Mouse (Mus musculus): ENCODE measurements around the gene Maip1. TPM values are rescaled to one million over a fixed set of nuclear protein-coding genes. Genes with fewer than 3 reads are reported as not detected.

The Maip1 gene
- polyA plus RNA-seq, 1 experiment from 2014 or later, result 19.4 TPM

DNA sequence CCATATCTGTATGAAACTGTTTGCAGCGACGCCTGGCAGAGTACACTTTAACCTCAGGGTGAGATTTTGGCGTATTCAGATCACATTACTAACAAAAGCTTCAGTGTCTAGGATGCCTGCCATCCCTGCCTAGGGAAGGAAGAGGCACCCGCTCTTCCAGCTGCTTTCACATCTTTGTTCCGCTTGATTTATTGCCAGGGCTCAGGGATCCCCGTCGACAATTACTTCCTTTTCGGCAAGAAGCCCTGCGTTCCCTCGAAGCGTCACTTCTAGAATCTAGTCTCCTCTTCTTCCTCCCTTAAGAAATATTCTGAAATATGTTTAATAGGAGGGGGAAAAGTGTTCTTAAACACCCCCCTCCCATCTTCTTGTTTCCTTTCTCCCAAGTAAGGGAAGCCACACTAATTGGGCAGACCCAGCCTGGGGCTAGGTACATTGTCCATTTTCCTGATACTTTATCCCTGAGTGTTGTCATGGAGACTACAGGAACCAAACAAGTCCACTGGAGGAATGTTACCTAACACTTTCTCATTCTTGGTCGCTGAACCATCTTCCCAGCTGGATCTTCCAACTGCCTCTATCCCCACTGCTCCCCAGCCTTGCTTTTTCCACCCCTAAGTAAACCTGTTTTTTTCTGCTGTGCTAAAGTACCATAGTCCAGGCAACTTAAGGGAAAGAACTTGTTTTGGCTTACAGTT lies 23.8 kb downstream of the Maip1 start:
- Histone ChIP-seq H3K4me1 (ENCODE audit: control insufficient read depth, insufficient read depth, low read length) (no peaks in the 10 kb centered on the region), H3K4me3 (ENCODE audit: low read depth, low read length) (no peak overlapping the region; the same call in 1 of the 2 replicates), H3K9ac (replicated peaks; ENCODE audit: low read length) (0 out of 2 replicates have a peak overlapping the region, but pooled peaks have one; percentile 19), H3K9me3 (replicated peaks; ENCODE audit: control insufficient read depth, low read length) (no peaks in the 10 kb centered on the region), H3K27ac (replicated peaks; ENCODE audit: low read depth, low read length) (no peak overlapping the region), H3K27me3 (ENCODE audit: control insufficient read depth, insufficient read depth, low read length) (no peaks in the 10 kb centered on the region), H3K36me3 (replicated peaks; ENCODE audit: control insufficient read depth, insufficient read depth, low read depth, low read length) (no peaks in the 10 kb centered on the region), H3K4me2 (ENCODE audit: low read depth, low read length) (0 out of 2 replicates have a peak overlapping the region, but pooled peaks have one; percentile 15)
- 0 out of 2 replicates have a peak, but pooled peaks have one; percentile 63 for ATAC-seq (replicated peaks; ENCODE audit: insufficient number of reproducible peaks, low FRiP score, low TSS enrichment, low read depth)
- peak; percentile 52 for DNase-seq (ENCODE audit: low spot score)
- 4% methylated on average over 12 of the region's 12 CpGs for WGBS

GRCm38 (mm10) chr1:57433141-57433540 lies 27.0 kb downstream of the Maip1 start:
- H3K4me3 ChIP-seq (ENCODE audit: low read depth, low read length), result no peak overlapping the region
- 91% methylated on average over 7 of the region's 7 CpGs for WGBS
- no peak overlapping the region for H3K9ac ChIP-seq (replicated peaks; ENCODE audit: low read length)
- H3K9me3 ChIP-seq (replicated peaks; ENCODE audit: control insufficient read depth, low read length), result no peaks in the 10 kb centered on the region
- no peaks in the 10 kb centered on the region for H3K36me3 ChIP-seq (replicated peaks; ENCODE audit: control insufficient read depth, insufficient read depth, low read depth, low read length)
- no peak overlapping the region for H3K4me2 ChIP-seq (ENCODE audit: low read depth, low read length)
- H3K4me1 ChIP-seq (ENCODE audit: control insufficient read depth, insufficient read depth, low read length), result no peaks in the 10 kb centered on the region
- DNase-seq (ENCODE audit: low spot score), result no peak
- no peak for ATAC-seq (replicated peaks; ENCODE audit: insufficient number of reproducible peaks, low FRiP score, low TSS enrichment, low read depth)
- H3K27me3 ChIP-seq (ENCODE audit: control insufficient read depth, insufficient read depth, low read length), result no peaks in the 10 kb centered on the region
- H3K27ac ChIP-seq (replicated peaks; ENCODE audit: low read depth, low read length), result no peak overlapping the region

- H3K4me3 ChIP-seq (ENCODE audit: low read depth, low read length), result no peak overlapping the region
- H3K27ac ChIP-seq (replicated peaks; ENCODE audit: low read depth, low read length), result no peak overlapping the region
- WGBS, result 57% methylated on average over 9 of the region's 9 CpGs
- H3K9ac ChIP-seq (replicated peaks; ENCODE audit: low read length), result no peak overlapping the region; the same call in 1 of the 2 replicates
- H3K4me1 ChIP-seq (ENCODE audit: control insufficient read depth, insufficient read depth, low read length), result 0 out of 2 replicates have a peak, but pooled peaks cover 3% of the 10 kb centered on the region
- no peak for ATAC-seq (replicated peaks; ENCODE audit: insufficient number of reproducible peaks, low FRiP score, low TSS enrichment, low read depth)
- H3K4me2 ChIP-seq (ENCODE audit: low read depth, low read length), result no peak overlapping the region
- no peaks in the 10 kb centered on the region for H3K27me3 ChIP-seq (ENCODE audit: control insufficient read depth, insufficient read depth, low read length)
- DNase-seq (ENCODE audit: low spot score), result peak; percentile 28
- H3K36me3 ChIP-seq (replicated peaks; ENCODE audit: control insufficient read depth, insufficient read depth, low read depth, low read length), result no peaks in the 10 kb centered on the region
- H3K9me3 ChIP-seq (replicated peaks; ENCODE audit: control insufficient read depth, low read length), result no peaks in the 10 kb centered on the region
Measured at GRCm38 (mm10) chr1:57436408-57436807, 30.3 kb downstream of the Maip1 start.

- H3K9me3 ChIP-seq (replicated peaks; ENCODE audit: control insufficient read depth, low read length), result no peaks in the 10 kb centered on the region
- H3K4me1 ChIP-seq (ENCODE audit: control insufficient read depth, insufficient read depth, low read length), result 0 out of 2 replicates have a peak, but pooled peaks cover 3% of the 10 kb centered on the region
- H3K36me3 ChIP-seq (replicated peaks; ENCODE audit: control insufficient read depth, insufficient read depth, low read depth, low read length), result no peaks in the 10 kb centered on the region
- no peak overlapping the region for H3K4me3 ChIP-seq (ENCODE audit: low read depth, low read length)
- no peaks in the 10 kb centered on the region for H3K27me3 ChIP-seq (ENCODE audit: control insufficient read depth, insufficient read depth, low read length)
- WGBS, result 27% methylated on average over 9 of the region's 9 CpGs
- peak overlapping the region; percentile 2; the same call in 1 of the 2 replicates for H3K9ac ChIP-seq (replicated peaks; ENCODE audit: low read length)
- peak; percentile 62 for DNase-seq (ENCODE audit: low spot score)
- H3K4me2 ChIP-seq (ENCODE audit: low read depth, low read length), result no peak overlapping the region
- no peak for ATAC-seq (replicated peaks; ENCODE audit: insufficient number of reproducible peaks, low FRiP score, low TSS enrichment, low read depth)
- no peak overlapping the region for H3K27ac ChIP-seq (replicated peaks; ENCODE audit: low read depth, low read length)
Measured at GRCm38 (mm10) chr1:57436954-57437353, 30.8 kb downstream of the Maip1 start.

DNA sequence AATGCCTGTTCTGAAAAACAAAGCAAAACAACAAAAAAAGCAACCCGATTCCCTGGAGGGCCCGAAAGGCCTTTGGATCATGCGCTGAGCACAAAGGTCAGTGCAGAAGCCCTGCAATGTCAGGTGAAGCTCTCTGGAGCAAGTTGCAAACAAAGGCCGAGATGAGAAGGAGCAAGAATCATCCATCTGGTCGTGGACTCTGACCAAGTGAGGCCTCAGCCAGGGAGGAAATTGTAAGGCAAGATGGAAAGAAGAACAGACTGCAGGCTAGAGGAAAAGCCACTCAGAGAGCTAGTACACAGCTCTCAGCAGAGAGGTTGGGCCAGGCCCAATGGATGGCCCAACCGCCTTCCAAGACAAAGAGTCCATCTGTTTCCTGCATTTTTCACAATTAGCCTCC lies 32.9 kb downstream of the Maip1 start:
- H3K9me3 ChIP-seq (replicated peaks; ENCODE audit: control insufficient read depth, low read length), result no peaks in the 10 kb centered on the region
- H3K27me3 ChIP-seq (ENCODE audit: control insufficient read depth, insufficient read depth, low read length), result no peaks in the 10 kb centered on the region
- no peak for ATAC-seq (replicated peaks; ENCODE audit: insufficient number of reproducible peaks, low FRiP score, low TSS enrichment, low read depth)
- no peak overlapping the region for H3K4me3 ChIP-seq (ENCODE audit: low read depth, low read length)
- 0 out of 2 replicates have a peak, but pooled peaks cover 3% of the 10 kb centered on the region for H3K4me1 ChIP-seq (ENCODE audit: control insufficient read depth, insufficient read depth, low read length)
- H3K9ac ChIP-seq (replicated peaks; ENCODE audit: low read length), result no peak overlapping the region
- H3K36me3 ChIP-seq (replicated peaks; ENCODE audit: control insufficient read depth, insufficient read depth, low read depth, low read length), result no peaks in the 10 kb centered on the region
- WGBS, result 80% methylated on average over 6 of the region's 6 CpGs
- H3K4me2 ChIP-seq (ENCODE audit: low read depth, low read length), result no peak overlapping the region
- DNase-seq (ENCODE audit: low spot score), result no peak
- no peak overlapping the region for H3K27ac ChIP-seq (replicated peaks; ENCODE audit: low read depth, low read length)

DNA sequence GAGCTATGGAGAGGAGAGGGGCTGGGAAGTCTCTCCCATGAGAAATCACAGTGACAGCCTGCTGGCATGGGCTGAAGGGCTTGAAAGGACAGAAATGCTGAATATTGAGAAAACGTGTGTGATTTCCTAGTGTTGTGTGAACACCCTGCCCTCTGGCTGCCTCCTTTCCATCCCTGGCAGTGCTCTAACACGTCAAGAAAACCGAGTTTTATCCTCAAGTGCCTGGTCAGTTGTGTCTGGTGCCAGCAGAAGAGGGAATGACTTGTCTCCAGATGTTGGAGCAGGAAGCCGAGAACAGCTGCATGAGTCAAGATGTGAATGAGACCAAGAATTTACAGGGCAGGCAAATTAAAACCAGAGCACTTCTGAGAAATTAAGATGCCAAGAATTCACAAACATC lies 34.6 kb downstream of the Maip1 start:
- Histone ChIP-seq H3K27ac (replicated peaks; ENCODE audit: low read depth, low read length) (no peak overlapping the region), H3K4me1 (ENCODE audit: control insufficient read depth, insufficient read depth, low read length) (0 out of 2 replicates have a peak, but pooled peaks cover 3% of the 10 kb centered on the region), H3K9ac (replicated peaks; ENCODE audit: low read length) (no peak overlapping the region), H3K4me2 (ENCODE audit: low read depth, low read length) (no peak overlapping the region), H3K9me3 (replicated peaks; ENCODE audit: control insufficient read depth, low read length) (no peaks in the 10 kb centered on the region), H3K27me3 (ENCODE audit: control insufficient read depth, insufficient read depth, low read length) (no peaks in the 10 kb centered on the region), H3K36me3 (replicated peaks; ENCODE audit: control insufficient read depth, insufficient read depth, low read depth, low read length) (no peaks in the 10 kb centered on the region), H3K4me3 (ENCODE audit: low read depth, low read length) (no peak overlapping the region)
- peak; percentile 26 for DNase-seq (ENCODE audit: low spot score)
- 34% methylated on average over 4 of the region's 4 CpGs for WGBS
- ATAC-seq (replicated peaks; ENCODE audit: insufficient number of reproducible peaks, low FRiP score, low TSS enrichment, low read depth), result no peak

DNA sequence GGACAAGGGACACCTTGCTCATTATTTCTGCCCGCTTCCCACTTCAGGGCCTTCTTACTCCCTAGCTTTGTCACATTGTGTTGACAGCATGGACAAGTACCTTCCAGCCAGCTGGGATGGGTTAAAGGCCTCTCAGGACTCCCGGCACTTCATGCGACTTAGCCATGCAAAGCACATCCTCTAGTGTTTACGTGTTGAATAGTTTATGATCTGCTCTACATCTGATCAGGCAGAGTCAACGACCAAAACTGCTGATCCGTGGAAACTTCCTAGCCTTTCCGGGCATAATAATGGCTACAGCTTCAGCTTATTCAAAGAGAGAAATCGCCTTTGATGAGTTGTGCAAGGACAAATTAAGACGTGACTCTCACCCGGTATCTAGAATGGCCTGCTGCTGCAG lies 39.6 kb downstream of the Maip1 start:
- Histone ChIP-seq H3K36me3 (replicated peaks; ENCODE audit: control insufficient read depth, insufficient read depth, low read depth, low read length) (no peaks in the 10 kb centered on the region), H3K9ac (replicated peaks; ENCODE audit: low read length) (no peak overlapping the region), H3K4me2 (ENCODE audit: low read depth, low read length) (no peak overlapping the region), H3K27me3 (ENCODE audit: control insufficient read depth, insufficient read depth, low read length) (no peaks in the 10 kb centered on the region), H3K9me3 (replicated peaks; ENCODE audit: control insufficient read depth, low read length) (no peaks in the 10 kb centered on the region), H3K4me1 (ENCODE audit: control insufficient read depth, insufficient read depth, low read length) (0 out of 2 replicates have a peak, but pooled peaks cover 3% of the 10 kb centered on the region), H3K27ac (replicated peaks; ENCODE audit: low read depth, low read length) (no peak overlapping the region), H3K4me3 (ENCODE audit: low read depth, low read length) (no peak overlapping the region)
- DNase-seq (ENCODE audit: low spot score) (no peak), ATAC-seq (replicated peaks; ENCODE audit: insufficient number of reproducible peaks, low FRiP score, low TSS enrichment, low read depth) (no peak)
- WGBS, result 82% methylated on average over 10 of the region's 10 CpGs

- Histone ChIP-seq H3K27ac (replicated peaks; ENCODE audit: low read depth, low read length) (no peak overlapping the region), H3K4me3 (ENCODE audit: low read depth, low read length) (no peak overlapping the region), H3K9ac (replicated peaks; ENCODE audit: low read length) (no peak overlapping the region), H3K4me2 (ENCODE audit: low read depth, low read length) (no peak overlapping the region), H3K27me3 (ENCODE audit: control insufficient read depth, insufficient read depth, low read length) (no peaks in the 10 kb centered on the region), H3K4me1 (ENCODE audit: control insufficient read depth, insufficient read depth, low read length) (no peaks in the 10 kb centered on the region), H3K36me3 (replicated peaks; ENCODE audit: control insufficient read depth, insufficient read depth, low read depth, low read length) (no peaks in the 10 kb centered on the region), H3K9me3 (replicated peaks; ENCODE audit: control insufficient read depth, low read length) (no peaks in the 10 kb centered on the region)
- WGBS, result 83% methylated on average over 1 of the region's 1 CpGs
- ATAC-seq (replicated peaks; ENCODE audit: insufficient number of reproducible peaks, low FRiP score, low TSS enrichment, low read depth) (no peak), DNase-seq (ENCODE audit: low spot score) (no peak)
Measured at GRCm38 (mm10) chr1:57450241-57450640, 44.1 kb downstream of the Maip1 start.
